Mouse (Mus musculus): ENCODE results near the gene Hmces.

The Hmces gene

DNA sequence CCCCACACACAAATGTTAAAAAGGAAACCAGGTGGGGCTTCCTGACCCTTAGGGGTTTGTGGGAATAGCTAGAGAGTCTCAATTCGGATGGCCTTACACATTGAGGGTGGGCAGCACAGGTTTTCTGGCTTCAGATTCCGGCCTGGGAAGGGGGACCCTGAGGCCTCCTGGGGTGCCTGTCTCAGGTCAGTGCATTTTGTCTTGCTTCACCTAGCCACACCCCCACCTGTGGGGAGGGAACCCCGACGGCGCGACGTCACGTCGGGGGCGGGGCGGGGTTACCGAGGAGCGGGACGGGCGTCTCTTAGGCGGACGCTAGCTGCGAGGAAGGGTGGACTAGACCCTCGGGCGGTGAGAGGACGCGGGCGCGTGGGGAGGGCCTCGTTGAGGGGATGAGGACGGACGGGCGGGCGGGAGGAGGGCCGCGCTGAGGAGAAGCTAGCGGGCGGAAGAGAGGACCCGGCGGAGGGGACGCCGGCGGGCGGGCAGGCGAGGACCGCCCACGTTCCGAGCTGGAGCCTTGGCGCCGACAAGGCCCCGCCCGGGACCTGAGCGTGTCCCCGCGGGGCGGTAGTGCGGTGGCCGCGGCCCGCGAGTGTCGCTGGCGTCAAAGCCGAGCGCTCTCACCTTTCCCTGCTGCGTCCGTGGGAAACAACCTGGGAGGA, at the start of gene Hmces:
Gene Hmces, plus strand, starts transcription at position 275 of the 665 bp plus-strand sequence.
- DNase-seq: peak; percentile 80 to 85

DNA sequence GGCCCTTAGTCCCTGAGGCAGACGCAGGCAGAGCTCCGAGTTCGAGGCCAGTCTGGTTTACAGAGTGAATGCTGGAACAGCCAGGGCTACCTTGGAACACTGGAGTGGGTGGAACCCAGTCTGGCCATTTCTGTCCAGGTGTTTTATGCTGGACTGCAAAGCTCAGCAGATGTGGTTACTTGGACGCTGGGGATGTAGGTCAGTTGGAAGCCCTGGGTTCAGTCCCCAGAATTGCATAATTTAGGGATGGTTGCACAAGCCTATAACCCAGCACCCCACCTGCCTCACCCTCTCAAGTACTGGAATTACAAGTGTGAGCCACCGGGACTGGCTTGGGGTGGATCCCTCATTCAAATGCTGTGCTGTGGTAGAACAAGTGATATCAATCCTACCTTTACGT, 47.5 kb upstream of the Hmces start:
- DNase-seq: no peak

DNA sequence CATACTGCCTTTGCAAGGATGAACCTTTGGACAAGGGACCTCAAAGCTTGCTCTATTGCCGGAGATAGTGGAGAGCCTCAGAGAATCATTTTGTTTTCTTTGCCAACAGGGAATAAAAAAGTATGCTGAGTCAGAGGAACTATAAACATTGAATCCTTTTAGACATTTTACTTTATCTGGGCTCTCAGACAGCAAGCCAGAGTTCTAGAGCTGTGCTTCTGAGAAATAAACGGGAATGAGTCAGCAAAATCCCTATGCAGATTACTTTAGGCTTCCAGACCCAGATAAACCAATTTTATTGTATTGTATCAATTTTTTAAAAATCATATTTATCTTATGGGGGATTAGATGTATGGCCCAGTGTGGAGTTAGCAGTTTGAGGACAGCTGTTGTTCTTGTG, 46.5 kb upstream of the Hmces start:
- no peak for DNase-seq

DNA sequence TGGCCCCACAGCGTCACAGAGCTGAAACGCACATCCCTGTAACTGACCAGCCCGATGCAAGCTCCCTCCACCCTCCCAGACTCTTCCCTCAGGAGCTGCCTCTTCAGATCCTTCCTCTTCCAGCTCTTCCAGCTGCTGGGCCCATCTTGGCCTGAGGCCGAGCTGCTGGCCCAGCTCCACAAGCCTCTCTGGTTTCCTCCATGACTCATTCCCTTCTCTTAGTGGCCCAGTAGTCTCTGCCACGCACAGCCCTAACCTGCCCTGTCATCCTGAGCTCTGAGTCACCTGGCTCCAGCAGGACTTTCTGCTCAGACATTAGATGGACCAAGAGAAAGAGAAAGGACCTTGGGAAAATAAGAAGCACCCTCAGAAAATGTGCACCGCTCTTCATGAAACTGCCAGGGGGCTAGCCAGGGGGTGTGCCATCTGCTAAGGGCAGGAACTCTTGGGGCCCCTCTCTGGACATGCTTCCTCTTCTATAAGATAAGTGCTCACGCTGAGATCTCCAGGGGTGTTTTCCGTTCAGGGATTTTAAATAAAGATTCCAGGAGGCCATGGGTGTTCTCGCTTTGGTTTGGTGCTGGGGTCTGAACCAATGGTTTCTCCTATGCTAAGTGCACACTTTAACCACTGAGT, 44.7 kb upstream of the Hmces start:
- peak; percentile 87 to 92 for DNase-seq

DNA sequence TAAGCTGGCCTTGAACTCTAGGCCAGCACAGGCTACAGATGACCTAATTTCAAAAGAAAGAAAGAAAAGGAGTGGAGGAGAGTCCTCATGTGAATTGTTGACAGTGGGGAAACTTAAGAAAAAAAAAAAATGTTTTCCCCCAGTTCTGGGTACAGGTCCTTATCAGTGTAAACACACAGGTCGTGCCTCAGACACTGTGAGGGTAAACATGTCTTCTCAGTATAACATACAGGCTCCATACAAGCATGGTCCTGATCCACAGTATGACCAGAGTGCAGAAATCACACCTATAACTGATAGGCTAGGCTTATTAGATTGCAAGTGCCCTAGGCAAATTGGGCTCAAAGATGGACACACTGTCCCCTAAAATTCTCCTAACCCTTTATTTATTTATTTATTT, 43.3 kb upstream of the Hmces start:
- no peak for DNase-seq

DNA sequence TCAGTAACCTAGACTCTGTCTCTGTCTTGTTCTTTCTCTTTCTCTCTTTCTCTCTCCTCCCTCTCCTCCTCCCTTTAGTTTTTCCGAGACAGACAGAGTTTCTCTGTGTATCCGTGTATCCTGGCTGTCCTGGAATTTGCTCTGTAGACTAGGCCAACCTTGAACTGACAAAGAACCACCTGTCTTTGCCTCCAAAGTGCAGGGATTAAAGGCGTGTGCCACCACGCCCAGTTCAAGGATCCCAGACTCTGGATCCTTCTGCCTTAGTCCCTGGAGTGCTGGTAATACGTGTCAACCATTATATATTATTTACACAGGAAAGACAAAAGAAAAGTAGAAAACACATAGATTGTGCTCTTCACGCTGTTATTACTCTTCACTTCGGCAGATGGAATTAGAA, 42.5 kb upstream of the Hmces start:
- DNase-seq: no peak

DNA sequence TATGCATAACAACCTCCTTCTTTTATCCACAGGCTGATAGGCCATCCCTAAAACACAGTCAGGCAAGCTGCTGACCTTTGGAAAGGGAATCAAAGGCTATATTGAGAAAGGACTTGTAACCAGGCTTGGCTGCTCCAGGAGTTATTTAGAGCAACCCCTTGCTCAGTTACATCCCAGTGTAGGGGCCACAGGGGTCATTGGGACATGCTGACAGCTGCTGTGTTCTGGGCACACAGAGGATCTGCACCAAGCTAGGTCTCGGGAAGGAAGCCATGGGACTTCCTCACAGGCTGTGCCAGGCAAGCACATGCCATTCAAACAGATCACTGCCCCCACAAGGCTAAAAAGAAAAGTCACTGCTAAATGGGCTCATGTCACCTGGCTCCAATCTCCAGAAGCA, 40.6 kb upstream of the Hmces start:
- DNase-seq: no peak

DNA sequence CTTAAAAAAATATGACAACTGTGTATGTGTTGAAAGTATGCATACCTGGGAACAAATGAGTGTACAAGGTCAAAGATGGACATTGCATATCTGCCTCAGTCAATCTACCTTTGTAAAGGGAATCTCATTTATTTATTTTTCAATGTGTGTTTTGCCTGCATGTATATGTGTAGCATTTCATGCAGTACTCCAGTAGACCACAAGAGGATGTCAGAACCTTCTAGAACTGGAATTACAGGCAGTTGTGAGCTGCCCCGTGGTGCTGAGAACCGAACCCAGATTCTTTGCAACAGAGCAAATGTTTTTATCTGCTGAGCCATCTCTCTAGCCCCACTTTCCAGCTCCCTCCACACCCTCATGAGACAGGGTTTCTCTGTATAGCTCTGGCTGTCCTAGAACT, 39.8 kb upstream of the Hmces start:
- no peak for DNase-seq

DNA sequence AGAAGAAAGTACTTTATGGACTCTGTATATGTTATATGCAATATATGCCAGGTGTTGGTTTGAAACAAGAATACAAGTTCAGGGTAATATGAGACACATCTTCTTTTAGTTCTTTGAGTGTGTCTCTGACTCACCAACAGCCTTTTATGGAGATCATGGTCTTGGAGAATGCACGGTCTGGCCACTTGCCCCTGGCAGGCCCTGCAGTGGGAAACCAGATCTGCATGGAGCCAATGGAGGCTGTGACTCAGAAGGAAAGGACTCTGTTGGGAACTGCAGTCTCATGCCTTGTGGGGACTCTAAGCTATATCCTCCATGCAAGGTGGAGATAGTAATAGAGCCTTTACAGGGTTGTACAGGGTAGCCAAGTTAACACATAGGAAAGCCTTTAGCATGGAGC, 38.7 kb upstream of the Hmces start:
- no peak for DNase-seq

DNA sequence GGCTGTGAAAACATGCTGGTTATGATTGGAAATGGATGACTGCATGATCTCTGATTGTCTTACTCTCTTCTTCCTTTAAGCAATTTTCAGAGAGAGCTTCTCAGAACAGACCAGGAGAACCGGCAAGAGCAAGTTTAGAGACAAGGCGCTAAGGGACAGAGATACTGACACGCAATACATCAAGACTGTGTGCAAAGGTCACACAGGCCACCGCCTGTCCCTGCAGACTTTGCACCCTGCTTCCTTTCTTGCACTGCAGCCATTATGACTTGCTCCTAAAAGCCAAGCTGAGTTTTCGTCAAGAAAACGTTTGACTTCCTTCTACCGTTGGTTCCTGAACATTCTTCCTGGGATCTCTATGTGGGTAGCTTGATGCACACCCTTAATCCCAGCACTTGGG, 38.2 kb upstream of the Hmces start:
- DNase-seq: no peak

DNA sequence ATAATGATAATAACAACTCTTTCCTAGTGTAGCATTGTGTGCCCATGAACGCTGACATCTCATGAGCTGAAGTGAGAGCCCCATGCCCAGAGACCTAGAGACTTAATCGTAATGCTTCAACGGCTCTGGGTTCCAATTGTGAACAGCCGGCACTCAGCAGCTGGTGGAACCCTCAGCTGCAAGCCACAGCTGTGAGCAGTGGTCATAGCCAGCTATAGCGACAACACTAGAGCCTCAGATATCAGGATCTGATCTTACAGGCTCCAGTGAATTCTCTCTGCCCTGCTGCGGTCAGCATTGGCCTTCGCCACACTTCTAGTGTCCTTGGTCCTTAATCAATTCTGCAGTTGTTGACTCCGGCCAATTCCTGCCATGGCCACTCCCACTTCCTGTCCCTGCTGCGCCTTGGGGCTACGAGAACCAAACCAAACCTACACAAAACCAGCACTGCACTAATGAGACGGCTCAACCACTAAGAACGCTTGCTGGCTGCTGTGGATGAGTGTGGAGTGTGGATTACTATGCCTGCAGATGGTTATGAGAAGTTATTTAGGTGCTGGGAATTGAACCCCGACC, 37.6 kb upstream of the Hmces start:
- DNase-seq: peak; percentile 50 to 67

DNA sequence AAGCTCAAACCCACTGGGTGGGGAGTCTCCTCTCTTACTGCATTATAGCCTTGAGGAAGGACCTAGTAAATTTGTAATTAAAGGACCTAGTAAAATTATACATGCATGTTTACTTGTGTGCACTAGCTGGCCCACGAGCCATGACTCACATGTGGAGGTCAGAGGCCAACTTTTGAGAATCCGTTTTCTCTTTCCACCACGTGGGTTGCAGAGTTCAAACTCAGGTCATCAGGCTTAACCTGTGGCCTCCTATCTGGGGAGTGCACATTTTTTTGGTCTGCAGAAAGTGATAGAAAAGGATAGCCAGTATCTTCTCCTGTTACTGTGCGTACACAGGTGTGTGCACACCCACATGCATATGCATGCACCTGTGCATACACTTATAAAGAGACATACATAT, 34.7 kb upstream of the Hmces start:
- DNase-seq: no peak

DNA sequence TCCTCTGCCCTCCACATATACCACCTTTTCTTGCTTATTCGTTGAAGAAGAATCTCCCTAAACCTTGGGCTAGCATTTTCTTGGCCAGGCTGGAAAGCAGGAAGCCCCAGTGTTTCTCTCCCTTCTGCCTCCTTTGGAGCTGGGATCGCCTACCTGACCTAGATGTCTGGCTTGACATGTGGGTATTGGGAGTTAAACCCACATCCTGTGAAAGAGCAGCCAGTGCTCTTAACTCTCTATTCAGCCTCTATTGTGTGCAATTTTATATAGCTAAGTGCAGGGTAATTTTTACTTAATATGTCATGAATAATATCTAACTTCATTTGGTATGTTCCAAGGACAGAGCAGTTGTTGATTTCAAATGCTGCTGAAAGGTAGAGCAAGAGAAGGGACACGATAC, 34.1 kb upstream of the Hmces start:
- no peak for DNase-seq

DNA sequence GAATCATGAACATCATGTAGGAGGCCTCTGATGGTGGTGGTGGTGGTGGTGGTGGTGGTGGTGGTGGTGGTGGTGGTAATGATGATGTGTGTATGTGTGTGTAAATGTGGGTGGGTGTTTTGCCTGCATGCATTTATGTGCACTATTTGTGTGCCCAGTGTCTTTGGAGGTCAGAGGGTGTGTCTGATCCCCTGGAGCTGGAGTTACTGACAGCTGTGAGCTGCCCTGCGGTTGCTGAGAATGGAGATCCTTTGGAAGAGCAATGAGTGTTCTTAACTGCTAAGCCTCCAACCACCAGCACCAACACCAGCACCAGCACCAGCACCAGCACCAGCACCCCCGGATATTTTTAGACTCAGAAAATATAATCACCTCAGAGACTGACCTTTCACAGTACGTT, 31.5 kb upstream of the Hmces start:
- no peak for DNase-seq

DNA sequence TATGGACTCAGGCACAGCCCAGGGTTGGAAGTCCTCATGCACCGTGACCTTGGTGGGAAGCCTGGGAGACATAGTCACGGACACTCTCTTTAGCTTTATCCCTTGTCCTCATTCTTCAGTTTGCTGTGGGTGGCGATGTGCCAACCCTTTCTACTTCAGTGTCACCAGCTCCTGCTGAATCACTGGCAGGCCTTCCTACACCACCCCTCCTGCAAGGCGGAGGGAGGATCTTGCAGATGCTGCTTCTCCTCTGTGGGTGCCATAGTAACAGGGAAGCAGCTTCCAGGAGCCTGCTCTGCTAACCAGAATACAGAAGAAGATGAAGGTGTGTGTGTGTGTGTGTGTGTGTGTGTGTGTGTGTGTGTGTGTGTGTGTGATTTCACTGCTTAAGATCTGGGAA, 30.9 kb upstream of the Hmces start:
- DNase-seq: peak; percentile 26 to 45

DNA sequence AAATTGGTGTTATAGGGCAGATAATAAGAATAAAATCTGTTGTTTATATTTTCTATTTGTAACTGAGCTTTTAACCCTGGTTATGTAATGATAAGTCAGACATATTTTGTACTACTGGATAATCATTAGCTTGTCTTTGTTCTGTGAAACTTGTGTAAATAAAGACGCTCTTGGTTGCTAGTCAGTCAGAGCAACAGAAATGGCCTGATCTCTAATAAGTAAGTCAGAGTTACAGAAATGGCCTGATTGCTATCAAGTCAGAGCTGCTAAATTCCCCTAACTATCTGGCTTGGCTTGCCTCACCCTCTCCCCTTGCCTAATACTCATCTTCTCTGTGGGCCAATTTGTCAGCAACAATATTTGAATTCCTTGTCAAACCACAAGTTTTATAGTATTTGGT, 27.0 kb upstream of the Hmces start:
- DNase-seq: no peak

DNA sequence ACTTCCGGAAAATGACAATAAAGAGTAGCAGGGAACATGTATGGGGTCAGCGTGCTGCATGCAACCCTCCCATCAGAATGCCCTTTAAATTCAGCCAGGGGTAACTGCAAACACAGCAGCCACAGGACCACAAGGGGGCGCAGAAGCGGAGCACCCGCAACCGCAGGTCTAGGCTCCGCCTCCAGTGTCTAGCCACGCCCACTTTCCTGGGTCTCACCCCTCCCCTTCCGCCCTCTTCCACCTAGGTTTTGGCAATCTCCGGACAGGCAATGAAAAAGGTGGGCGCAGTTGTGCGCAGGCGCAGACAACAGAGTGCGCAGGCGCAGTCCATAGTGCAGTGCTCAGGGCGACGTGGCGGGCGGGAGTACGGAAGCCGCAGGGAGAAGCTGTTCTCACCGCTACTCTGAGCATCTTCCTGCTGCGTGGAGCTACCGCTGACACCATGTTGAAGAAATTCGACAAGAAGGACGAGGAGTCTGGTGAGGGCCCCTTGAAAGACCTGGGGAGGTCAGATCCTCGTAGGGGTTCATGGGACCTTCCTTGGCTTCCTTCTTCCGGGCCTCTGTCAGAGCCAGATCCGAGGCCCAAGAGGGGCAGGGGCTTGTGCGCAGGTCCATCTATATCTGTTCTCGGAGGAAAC, 26.0 kb upstream of the Hmces start, which contains the start of gene Copg1:
Gene Copg1, plus strand, starts transcription at position 221 of the 640 bp plus-strand sequence.
- DNase-seq: peak; percentile 99 to 100

DNA sequence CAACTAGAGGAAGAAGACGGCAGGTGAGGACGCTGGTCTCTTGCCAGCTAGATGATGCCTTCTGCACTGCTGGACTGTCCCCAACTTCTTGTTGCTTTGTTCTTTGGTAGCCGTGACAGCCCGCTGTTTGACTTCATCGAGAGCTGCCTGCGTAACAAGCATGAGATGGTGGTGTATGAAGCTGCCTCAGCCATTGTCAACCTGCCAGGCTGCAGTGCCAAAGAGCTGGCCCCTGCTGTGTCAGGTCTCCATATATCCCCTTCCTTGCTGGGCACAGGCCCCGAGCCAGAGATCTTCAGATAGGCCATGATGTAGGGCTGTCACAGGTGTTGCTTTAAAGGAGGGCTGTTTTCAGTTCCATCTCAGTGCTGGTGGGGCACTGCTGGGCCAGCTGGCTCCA, 19.8 kb upstream of the Hmces start:
- no peak for DNase-seq

DNA sequence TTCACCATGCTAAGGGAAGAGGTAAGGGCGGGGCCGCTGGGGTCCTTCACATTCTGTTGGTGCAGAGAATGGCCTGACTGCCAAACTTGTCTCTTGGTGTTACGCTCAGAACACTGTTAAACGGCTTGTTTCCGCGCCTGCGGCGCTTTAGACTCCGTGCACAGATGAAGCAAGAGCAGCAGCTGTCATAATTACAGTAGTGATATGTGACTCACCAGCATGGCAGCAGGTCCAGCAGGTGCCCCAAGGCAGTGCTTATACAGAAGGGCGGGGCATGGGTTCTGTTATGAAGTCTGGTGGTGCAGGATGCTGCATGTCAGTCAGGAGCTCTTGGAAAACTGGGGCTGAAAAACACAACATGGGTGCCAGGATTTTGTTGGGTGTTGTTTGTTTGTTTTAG, 15.7 kb upstream of the Hmces start:
- DNase-seq: no peak

DNA sequence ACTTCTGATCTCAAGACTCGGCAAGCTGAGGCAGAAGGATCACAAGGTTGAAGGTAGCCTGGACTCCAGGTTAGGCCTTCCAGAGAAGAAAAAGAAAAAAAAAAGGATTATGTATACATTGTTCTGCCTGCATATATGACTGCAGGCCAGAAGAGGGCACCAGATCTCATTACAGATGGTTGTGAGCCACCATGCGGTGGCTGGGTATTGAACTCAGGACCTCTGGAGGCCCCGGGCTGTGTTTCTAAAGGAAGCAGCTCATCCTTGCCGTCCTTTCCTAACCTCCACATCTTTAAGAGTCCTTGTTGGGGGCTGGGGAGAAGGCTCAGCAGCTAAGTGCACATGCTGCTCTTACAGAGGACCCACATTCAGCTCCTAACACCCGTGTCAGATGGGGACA, 7.1 kb upstream of the Hmces start:
- no peak for DNase-seq

DNA sequence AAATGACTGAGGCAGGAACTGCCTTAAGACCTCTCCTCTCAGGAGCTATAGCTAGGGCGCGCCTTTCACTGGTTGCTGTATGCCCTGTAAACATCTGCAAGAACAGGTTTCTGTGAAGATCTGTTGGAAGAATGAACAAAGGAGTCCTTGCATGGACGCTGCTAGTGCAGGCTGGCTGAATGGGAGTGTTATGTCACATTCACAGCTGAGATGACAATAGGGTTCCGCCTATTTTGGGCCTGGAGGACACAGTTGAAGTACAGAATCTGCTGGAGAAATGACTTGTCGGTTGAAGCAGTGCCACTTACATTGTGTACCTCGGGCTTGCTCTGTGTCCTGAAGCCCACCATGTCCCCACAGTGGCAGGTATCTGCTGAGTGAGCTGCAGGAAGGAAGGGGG, 4.6 kb upstream of the Hmces start:
- DNase-seq: no peak

DNA sequence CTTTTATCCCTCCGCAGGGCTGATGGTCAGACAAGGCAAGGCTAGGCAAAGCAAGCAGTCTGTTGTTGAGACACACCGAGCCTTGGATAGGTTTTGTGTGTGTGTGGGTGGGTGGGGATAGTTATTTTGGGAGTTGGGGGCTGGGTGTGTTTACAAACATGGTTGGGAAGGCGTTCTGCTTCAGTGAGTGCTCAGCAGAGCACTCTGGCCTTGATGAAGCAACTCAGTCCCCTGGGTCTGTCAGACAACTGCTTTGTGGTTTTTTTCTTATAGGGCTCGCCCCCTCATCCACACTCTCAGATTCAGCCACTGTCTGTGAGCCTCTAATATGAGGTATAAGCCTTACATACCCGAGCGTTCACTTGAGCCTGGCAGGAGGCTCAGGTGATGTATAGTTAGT, 2.2 kb upstream of the Hmces start:
- DNase-seq: no peak

DNA sequence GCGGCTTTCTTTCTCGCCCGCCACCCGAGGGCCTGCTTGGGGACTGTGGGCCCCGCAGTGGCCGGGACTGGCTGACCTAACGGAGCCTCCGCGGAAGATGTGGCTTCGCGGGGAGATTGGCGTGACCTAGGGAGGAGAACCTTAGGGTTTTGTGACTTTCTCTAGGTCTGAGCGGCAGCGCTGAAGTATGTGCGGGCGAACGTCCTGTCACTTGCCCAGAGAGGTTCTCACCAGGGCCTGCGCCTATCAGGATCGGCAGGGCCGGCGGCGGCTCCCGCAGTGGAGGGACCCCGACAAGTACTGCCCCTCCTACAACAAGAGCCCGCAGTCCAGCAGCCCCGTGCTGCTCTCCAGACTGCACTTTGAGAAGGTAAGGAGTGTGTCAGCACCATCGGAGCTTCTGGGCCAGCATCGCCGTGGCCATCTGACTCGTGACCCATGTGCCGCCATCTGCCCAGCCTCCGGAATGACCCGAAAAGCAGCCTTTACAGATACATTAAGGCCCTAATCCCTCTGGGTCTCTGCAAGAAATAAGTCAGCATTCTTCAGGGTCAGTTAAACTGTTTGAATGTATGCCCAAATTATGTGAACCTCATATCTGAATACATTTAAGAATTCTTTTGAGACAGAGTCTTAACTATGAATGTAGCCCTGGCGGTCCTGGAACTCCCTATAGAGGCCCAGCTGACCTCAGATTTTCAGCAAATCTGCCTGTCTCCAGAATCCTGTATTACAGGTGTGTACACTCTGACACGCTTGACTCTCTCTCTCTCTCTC, 779 bp downstream of the Hmces start:
- DNase-seq: peak; percentile 63 to 72
